Mouse (Mus musculus) liver, embryonic 13.5 days (tissue): Measurements from ENCODE around the gene Rpf1. TPM values are rescaled to one million over a fixed set of nuclear protein-coding genes. Genes with fewer than 3 reads are reported as not detected.

Source experiments
- polyA plus RNA-seq: library from polyadenylated mRNA; unstranded; fragments of >200 nt; fragmentation: Nextera tagmentation; extraction: Ambion mirVana; gene quantifications from 2 replicates; pipeline ENCODE4 v1.2.1, GENCODE M21; 2015

The Rpf1 gene
- polyA plus RNA-seq, 1 experiment from 2014 or later: 41.5 TPM

Other genes starting within 250 kb of the Rpf1 start
- gene Ssx2ip, start 116.8 kb downstream of the Rpf1 start, polyA plus RNA-seq: 105 and 130 TPM in 2 replicates
- gene Ctbs, start 71.6 kb downstream of the Rpf1 start, polyA plus RNA-seq: 4.8 and 4.9 TPM in 2 replicates
- gene Spata1, start 21.7 kb downstream of the Rpf1 start, polyA plus RNA-seq: 0.88 and 1.1 TPM in 2 replicates
- 639 and 648 TPM in 2 replicates for gene Gng5, start 21.6 kb downstream of the Rpf1 start, polyA plus RNA-seq
- 2.1 and 3.0 TPM in 2 replicates for gene Uox, start 49.0 kb upstream of the Rpf1 start, polyA plus RNA-seq
- gene Dnase2b, start 94.2 kb upstream of the Rpf1 start, polyA plus RNA-seq: 0.35 and 0.54 TPM in 2 replicates
- gene 4930503B20Rik, start 129.9 kb upstream of the Rpf1 start, polyA plus RNA-seq: not detected in 2 replicates
- gene Samd13, start 164.2 kb upstream of the Rpf1 start, polyA plus RNA-seq: 0.22 and 0.44 TPM in 2 replicates